Mouse (Mus musculus) midbrain, embryonic 11.5 days (tissue): ENCODE data around the gene Ssr4. TPM values are rescaled to one million over a fixed set of nuclear protein-coding genes. Genes with fewer than 3 reads are reported as not detected.

Experiments
- ATAC-seq: fragments of 200-750 bp; cut with Nextera tagmentation; 2 replicates; pipeline ENCODE4 v1.8.0; 2017; ENCODE audit warnings: moderate TSS enrichment, moderate library complexity; ENCODE audit not compliant: low FRiP score
- DNase-seq: peaks from one replicate; pipeline ENCODE4 v3.0.0; 2015; ENCODE audit warnings: low spot score; ENCODE audit errors: missing footprints
- H3K27ac ChIP-seq: fragments of 300-500 bp; sonication (generic); 2 replicates; pipeline ENCODE4 v1.5.1; 2014; ENCODE audit warnings: low read depth, low read length
- H3K27me3 ChIP-seq: fragments of 300-500 bp; sonication (generic); 2 replicates; pipeline ENCODE4 v1.6.1; 2014; ENCODE audit warnings: mild to moderate bottlenecking, low read length, moderate library complexity, mixed read lengths; ENCODE audit not compliant: control insufficient read depth, insufficient read depth
- H3K36me3 ChIP-seq: fragments of 300-500 bp; sonication (generic); 2 replicates; pipeline ENCODE4 v1.6.1; 2014; ENCODE audit warnings: mild to moderate bottlenecking, low read length, moderate library complexity, mixed read lengths; ENCODE audit not compliant: control insufficient read depth, insufficient read depth
- H3K4me1 ChIP-seq: fragments of 300-500 bp; sonication (generic); 2 replicates; pipeline ENCODE4 v1.6.1; 2014; ENCODE audit warnings: low read length; ENCODE audit not compliant: control insufficient read depth, insufficient read depth
- H3K4me2 ChIP-seq: fragments of 300-500 bp; sonication (generic); 2 replicates; pipeline ENCODE4 v1.6.1; 2014; ENCODE audit warnings: mild to moderate bottlenecking, moderate library complexity
- H3K4me3 ChIP-seq: fragments of 300-500 bp; sonication (generic); 2 replicates; pipeline ENCODE4 v1.5.1; 2014; ENCODE audit warnings: low read depth, low read length
- H3K9ac ChIP-seq: fragments of 300-500 bp; sonication (generic); 2 replicates; pipeline ENCODE4 v1.6.1; 2014; ENCODE audit warnings: low read length
- H3K9me3 ChIP-seq: fragments of 300-500 bp; sonication (generic); 2 replicates; pipeline ENCODE4 v1.6.1; 2016; ENCODE audit warnings: low read length; ENCODE audit not compliant: control insufficient read depth
- WGBS: fragments of 180-500 bp; shearing (Covaris S2); extraction: QIAGEN DNeasy Blood & Tissue Kit; methylation state at CpG from one replicate; pipeline ENCODE4 v1.1.7; 2014; 5-methylcytosine and 5-hydroxymethylcytosine counted together
- polyA plus RNA-seq: library from polyadenylated mRNA; unstranded; fragments of >200 nt; fragmentation: Nextera tagmentation; extraction: Ambion mirVana; gene quantifications from 2 replicates; pipeline ENCODE4 v1.2.1, GENCODE M21; 2014

Ssr4 gene
- polyA plus RNA-seq, 1 experiment from 2014 or later = 125 TPM

DNA sequence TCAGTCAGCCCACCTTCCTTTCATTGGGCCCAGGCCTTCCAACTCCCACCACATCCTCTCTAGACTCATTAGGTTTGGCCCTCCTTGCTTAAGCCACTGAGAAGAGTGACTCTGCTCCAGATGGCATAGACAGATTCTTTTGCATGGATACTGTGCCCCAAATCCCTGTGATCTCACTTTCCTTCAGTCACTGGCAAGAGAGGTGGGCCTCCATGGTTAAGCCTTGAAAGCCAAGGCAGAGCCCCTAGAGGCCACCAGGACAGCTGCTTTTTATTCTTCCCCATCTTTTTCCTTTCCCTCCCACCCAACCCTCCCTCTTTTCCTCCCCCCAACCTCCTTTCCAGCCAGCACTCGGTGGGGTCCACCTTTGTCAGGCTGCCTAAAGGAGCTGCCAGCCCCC lies 6.7 kb downstream of the Ssr4 start:
- Histone ChIP-seq H3K9ac (no peak overlapping the region), H3K4me2 (no peak overlapping the region), H3K27me3 (no peaks in the 10 kb centered on the region), H3K36me3 (no peaks in the 10 kb centered on the region), H3K9me3 (no peaks in the 10 kb centered on the region), H3K4me3 (no peak overlapping the region), H3K4me1 (no peaks in the 10 kb centered on the region), H3K27ac (no peak overlapping the region)
- DNase-seq (no peak), ATAC-seq (no peak)
- 40% methylated on average over 1 of the region's 1 CpGs for WGBS

DNA sequence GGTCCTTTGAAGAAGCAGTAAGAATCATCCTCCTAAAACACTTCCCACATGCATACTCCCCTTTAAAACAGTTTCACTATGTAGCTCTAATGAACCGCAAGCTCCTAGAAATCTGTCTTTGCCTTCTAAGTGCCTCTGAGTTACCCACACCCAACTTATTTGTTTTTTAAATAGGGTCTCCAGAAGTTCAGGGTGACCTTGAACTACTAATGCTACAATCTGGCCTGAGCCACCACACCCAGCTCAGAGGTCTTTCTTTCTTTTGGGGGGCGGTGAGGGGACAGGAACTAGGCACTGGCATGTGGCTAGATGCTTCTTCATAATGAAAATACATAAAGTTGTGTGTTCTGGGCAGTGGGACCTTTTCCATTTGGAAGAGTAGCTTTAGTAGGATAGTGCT lies 10.7 kb downstream of the Ssr4 start:
- H3K36me3 ChIP-seq = no peaks in the 10 kb centered on the region
- 89% methylated on average over 2 of the region's 2 CpGs for WGBS
- H3K9ac ChIP-seq = no peak overlapping the region
- no peak overlapping the region for H3K27ac ChIP-seq
- no peaks in the 10 kb centered on the region for H3K9me3 ChIP-seq
- H3K4me1 ChIP-seq = no peaks in the 10 kb centered on the region
- no peaks in the 10 kb centered on the region for H3K27me3 ChIP-seq
- ATAC-seq (no peak), DNase-seq (no peak)
- no peak overlapping the region for H3K4me3 ChIP-seq
- no peak overlapping the region for H3K4me2 ChIP-seq

DNA sequence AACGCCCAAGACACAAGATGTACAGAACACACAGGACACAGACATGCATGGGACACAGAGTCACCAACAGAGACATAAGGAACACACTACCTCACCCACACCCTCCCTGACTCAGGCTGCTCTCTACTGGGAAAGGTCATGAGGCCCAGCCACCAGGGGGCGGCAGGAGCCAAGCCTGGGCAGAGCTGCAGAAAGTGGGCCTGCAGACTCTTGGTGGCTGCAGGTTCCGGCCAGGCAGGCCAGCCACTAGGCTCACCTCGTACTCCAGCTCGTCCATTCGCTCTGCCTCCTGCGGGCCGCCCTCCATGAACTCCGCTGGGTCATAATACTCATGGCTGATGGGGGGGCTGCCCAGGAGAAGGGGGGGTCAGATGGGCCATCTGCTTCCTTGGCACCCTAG lies 11.7 kb downstream of the Ssr4 start:
- Histone ChIP-seq H3K9ac (no peak overlapping the region), H3K4me1 (no peaks in the 10 kb centered on the region), H3K4me2 (no peak overlapping the region), H3K9me3 (no peaks in the 10 kb centered on the region), H3K27ac (no peak overlapping the region), H3K36me3 (no peaks in the 10 kb centered on the region), H3K4me3 (no peak overlapping the region), H3K27me3 (no peaks in the 10 kb centered on the region)
- 41% methylated on average over 9 of the region's 9 CpGs for WGBS
- ATAC-seq (peak; percentile 87), DNase-seq (peak; percentile 95)

DNA sequence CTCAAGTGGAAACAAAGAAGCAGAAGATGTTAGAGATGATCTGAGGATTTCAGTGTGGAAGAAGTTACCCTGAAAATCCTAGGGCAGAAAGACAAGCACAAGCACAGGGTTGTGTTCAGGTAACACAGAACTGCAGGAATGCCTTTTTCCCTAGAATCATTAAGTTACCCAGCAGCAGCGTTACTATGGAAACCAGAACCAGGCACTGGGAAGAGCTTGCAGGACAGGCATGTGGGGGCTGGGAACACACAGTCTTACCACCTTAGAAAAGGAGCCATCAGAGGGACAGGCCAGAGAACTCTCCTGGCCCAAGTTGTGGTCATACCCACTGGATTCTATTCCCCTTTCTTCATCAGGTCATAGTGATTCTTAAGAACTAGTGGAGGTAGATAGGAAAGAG lies 19.0 kb downstream of the Ssr4 start:
- H3K4me3 ChIP-seq = no peak overlapping the region
- no peak overlapping the region for H3K9ac ChIP-seq
- H3K36me3 ChIP-seq = no peaks in the 10 kb centered on the region
- no peaks in the 10 kb centered on the region for H3K9me3 ChIP-seq
- no peak overlapping the region for H3K27ac ChIP-seq
- no peaks in the 10 kb centered on the region for H3K4me1 ChIP-seq
- 69% methylated on average over 1 of the region's 1 CpGs for WGBS
- no peak overlapping the region for H3K4me2 ChIP-seq
- no peaks in the 10 kb centered on the region for H3K27me3 ChIP-seq
- DNase-seq (no peak), ATAC-seq (no peak)

DNA sequence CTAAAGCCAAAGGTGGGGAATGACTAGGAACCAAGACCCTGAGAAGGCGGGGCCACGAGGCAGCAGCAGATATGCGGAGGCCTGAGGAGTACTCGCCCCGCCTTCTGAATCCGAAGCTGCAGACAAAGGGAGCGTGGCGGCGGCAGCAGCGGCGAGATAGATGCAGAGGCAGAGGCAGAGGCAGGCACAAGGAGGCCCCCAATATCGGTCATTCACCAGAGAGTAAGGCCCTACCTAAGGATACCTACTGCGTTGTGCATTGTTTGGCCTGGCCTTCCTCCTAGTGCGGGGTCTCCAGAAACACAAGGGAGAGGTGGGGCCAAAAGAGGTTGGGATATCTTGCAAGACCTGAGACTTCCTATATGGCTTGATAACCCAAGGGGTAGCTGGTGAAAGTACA lies 28.2 kb downstream of the Ssr4 start:
- WGBS = 32% methylated on average over 11 of the region's 14 CpGs

DNA sequence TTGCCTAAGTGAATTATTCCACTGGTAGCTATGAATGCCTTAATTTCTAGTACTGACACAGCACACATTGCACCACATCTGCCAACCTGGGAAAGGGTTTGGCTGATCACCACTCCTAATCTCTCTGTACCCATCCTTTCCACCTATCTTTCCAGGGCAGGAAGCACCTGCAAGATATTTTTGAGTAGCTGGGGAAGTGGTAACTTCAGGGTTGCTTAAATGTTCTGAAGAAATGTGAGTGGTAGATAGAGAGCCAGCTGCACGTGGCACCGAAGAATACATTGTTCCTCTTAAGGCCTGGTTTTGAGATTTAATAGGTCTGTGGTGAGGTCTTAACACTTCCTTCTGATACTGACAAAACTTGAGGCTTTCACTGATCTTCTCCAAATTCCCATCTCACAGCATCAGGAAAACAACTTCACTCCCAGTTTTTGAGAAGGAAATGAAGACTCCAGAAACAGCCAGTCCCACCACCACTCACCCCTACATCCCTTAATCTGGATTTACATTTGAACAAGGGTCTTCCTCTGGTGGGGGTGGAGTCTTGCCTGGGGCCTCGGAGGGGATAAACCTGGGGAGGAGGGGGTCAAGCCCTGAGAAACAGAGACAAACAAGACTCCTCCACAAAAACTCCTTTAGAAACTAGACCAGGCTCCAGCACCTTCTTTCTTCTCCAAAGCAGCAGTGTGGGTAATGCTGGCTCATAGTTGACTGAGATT lies 29.9 kb downstream of the Ssr4 start:
- no peak overlapping the region for H3K9ac ChIP-seq
- no peaks in the 10 kb centered on the region for H3K9me3 ChIP-seq
- ATAC-seq (no peak), DNase-seq (no peak)
- H3K4me3 ChIP-seq = no peak overlapping the region
- 47% methylated on average over 3 of the region's 3 CpGs for WGBS
- H3K27ac ChIP-seq = no peak overlapping the region
- H3K27me3 ChIP-seq = no peaks in the 10 kb centered on the region
- H3K4me2 ChIP-seq = no peak overlapping the region
- H3K4me1 ChIP-seq = peaks cover 6% of the 10 kb centered on the region; the same call in 1 of the 2 replicates
- no peaks in the 10 kb centered on the region for H3K36me3 ChIP-seq

More for the DNA sequence above, 28.2 kb downstream of the Ssr4 start:
- Histone ChIP-seq H3K4me3 (peak overlapping the region; percentile 22; the same call in 1 of the 2 replicates), H3K27me3 (no peaks in the 10 kb centered on the region), H3K9me3 (no peaks in the 10 kb centered on the region), H3K4me2 (peak overlapping the region; percentile 40), H3K9ac (peak overlapping the region; percentile 71), H3K4me1 (peaks cover 6% of the 10 kb centered on the region; the same call in 1 of the 2 replicates), H3K27ac (peak overlapping the region; percentile 35; the same call in 1 of the 2 replicates), H3K36me3 (no peaks in the 10 kb centered on the region)
- ATAC-seq (peak; percentile 74), DNase-seq (peak; percentile 89)

DNA sequence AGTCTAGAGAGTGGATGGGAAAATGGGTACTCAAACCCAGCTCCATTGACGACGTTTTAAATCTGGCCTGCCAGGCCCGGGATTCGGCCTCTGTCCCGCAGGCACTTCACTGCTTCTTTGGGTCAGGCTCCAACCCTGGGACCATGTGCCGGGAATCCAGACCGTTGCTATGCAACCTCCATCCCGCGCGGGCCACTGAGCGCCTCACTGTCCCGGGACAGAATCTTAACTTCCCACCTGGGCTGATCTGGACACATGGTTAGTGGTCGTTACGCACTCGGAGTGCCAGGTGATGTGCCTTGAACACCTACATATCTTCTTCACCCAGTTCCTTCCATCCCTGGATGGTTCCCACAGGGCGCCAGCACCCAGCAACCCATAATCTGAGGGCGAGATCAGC lies 36.9 kb downstream of the Ssr4 start:
- Histone ChIP-seq H3K9ac (peak overlapping the region; percentile 77), H3K36me3 (no peaks in the 10 kb centered on the region), H3K4me3 (peak overlapping the region; percentile 58), H3K27ac (no peak overlapping the region), H3K4me2 (peak overlapping the region; percentile 64), H3K27me3 (no peaks in the 10 kb centered on the region), H3K4me1 (0 out of 2 replicates have a peak, but pooled peaks cover 2% of the 10 kb centered on the region), H3K9me3 (no peaks in the 10 kb centered on the region)
- ATAC-seq (peak; percentile 58), DNase-seq (peak; percentile 84)
- 18% methylated on average over 17 of the region's 17 CpGs for WGBS

DNA sequence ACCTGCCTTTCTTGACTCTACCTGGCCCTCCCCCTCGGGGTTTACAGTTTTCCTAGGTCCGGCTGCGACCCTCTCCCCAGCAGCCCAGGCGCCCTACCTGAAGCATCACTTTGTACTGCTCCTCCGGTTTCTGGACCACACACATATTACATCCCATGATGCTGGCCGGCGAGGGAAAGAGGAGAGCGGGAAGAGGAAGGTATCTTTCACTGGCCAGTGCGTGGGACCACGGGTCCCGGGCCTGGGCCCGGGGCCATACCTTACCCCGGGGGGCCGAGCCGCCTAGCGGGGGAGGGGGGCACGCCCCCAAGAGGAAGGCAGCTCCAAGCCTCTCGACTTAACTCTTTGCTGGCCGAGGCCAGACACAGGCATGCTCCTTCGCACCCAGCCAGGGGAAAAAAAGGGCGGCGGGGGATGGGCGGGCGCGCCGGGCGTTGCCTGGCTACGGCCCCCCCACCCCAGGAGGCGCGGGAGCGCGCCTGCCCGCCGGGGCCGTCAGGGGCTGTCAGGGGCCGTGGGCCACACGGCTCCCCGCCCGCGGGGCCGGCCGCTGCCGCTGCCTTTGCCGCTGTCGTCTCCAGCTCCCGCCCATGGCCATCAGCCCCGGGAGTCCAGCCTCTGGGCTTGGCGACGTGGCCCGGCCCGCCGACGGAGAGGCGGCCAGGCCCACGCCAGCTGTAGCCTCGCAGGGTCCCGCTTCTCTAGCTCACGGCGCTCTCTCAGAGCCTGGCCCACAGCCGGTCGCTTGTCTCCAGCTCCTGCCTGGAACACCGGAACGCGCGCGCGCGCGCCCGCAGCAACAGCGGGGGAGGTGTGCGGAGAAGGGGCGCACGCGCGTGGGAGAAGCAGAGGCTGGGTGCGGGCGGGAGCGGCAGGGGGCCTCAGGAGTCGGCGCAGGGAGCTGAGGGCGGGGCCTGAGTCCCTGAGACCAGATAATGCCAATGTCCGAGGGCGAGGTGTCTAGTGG lies 37.6 kb downstream of the Ssr4 start, which contains the start of gene Pdzd4:
Pdzd4 (minus strand) TSS at position 785 of the 967 bp plus-strand sequence.
- peak within 1 kb of the TSS; percentile 54 for H3K27ac ChIP-seq
- H3K27me3 ChIP-seq = no peaks in the 10 kb centered on the region
- 11% methylated on average over 48 of the region's 84 CpGs for WGBS
- ATAC-seq (peak; percentile 85), DNase-seq (peak; percentile 95)
- H3K4me2 ChIP-seq = peak within 1 kb of the TSS; percentile 64
- peak within 1 kb of the TSS; percentile 58 for H3K4me3 ChIP-seq
- H3K9ac ChIP-seq = peak within 1 kb of the TSS; percentile 77
- no peaks in the 10 kb centered on the region for H3K9me3 ChIP-seq
- H3K4me1 ChIP-seq = 0 out of 2 replicates have a peak, but pooled peaks cover 2% of the 10 kb centered on the region
- H3K36me3 ChIP-seq = no peaks in the 10 kb centered on the region

DNA sequence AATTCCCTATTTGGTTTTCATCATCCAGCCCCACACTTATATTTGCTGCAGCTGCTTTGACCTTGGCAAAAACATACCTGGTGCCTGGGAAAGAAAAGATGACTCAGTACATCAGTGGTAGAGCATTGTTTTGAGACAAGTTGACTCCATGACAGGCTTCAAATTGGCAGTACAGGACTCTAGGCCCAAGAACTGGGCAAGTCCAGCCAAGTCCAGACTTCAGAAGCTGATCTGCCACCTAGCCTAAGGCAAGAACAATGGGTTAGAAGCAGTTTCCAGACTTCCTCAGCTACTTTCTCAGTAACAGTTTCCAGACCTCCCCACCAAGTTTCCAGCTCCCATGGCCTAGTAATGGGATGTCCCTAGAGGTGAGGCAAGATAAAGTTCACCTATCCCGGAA lies 48.9 kb downstream of the Ssr4 start:
- Histone ChIP-seq H3K4me3 (no peak overlapping the region), H3K27ac (no peak overlapping the region), H3K4me2 (no peak overlapping the region), H3K27me3 (no peaks in the 10 kb centered on the region), H3K9me3 (no peaks in the 10 kb centered on the region), H3K36me3 (no peaks in the 10 kb centered on the region), H3K4me1 (no peaks in the 10 kb centered on the region), H3K9ac (no peak overlapping the region)
- ATAC-seq = no peak
- DNase-seq = no peak
- WGBS = 100% methylated on average over 1 of the region's 1 CpGs
